Mouse (Mus musculus) hindbrain, embryonic 11.5 days (tissue): Measurements from ENCODE around the gene Morn1. TPM values are rescaled to one million over a fixed set of nuclear protein-coding genes. Genes with fewer than 3 reads are reported as not detected.

Experiments used
- ATAC-seq: fragments of 200-750 bp; cut with Nextera tagmentation; 2 replicates; pipeline ENCODE4 v1.8.0; 2017; ENCODE audit warnings: mild to moderate bottlenecking, moderate TSS enrichment, moderate library complexity; ENCODE audit not compliant: low FRiP score
- DNase-seq: peaks from one replicate; pipeline ENCODE4 v3.0.0-alpha.2; 2015; ENCODE audit warnings: low spot score
- H3K27ac ChIP-seq: fragments of 300-500 bp; sonication (generic); 2 replicates; pipeline ENCODE4 v1.5.1; 2014; ENCODE audit warnings: mild to moderate bottlenecking, low read depth, low read length
- H3K27me3 ChIP-seq: fragments of 300-500 bp; sonication (generic); 2 replicates; pipeline ENCODE4 v1.6.1; 2014; ENCODE audit warnings: mild to moderate bottlenecking, low read length, moderate library complexity, mixed read lengths; ENCODE audit not compliant: control insufficient read depth, insufficient read depth
- H3K36me3 ChIP-seq: fragments of 300-500 bp; sonication (generic); 2 replicates; pipeline ENCODE4 v1.6.1; 2014; ENCODE audit warnings: mild to moderate bottlenecking, low read length, moderate library complexity, mixed read lengths; ENCODE audit not compliant: control insufficient read depth, insufficient read depth
- H3K4me1 ChIP-seq: fragments of 300-500 bp; sonication (generic); replicated peaks from 2 replicates; pipeline ENCODE4 v1.6.1; 2014; ENCODE audit warnings: low read length, mixed read lengths; ENCODE audit not compliant: control insufficient read depth, insufficient read depth
- H3K4me2 ChIP-seq: fragments of 300-500 bp; sonication (generic); replicated peaks from 2 replicates; pipeline ENCODE4 v1.6.1; 2014; ENCODE audit warnings: mild to moderate bottlenecking, low read depth, low read length
- H3K4me3 ChIP-seq: fragments of 300-500 bp; sonication (generic); 2 replicates; pipeline ENCODE4 v1.5.1; 2014; ENCODE audit warnings: low read depth, low read length
- H3K9ac ChIP-seq: fragments of 300-500 bp; sonication (generic); 2 replicates; pipeline ENCODE4 v1.6.1; 2014; ENCODE audit warnings: low read depth, low read length
- H3K9me3 ChIP-seq: fragments of 300-500 bp; sonication (generic); 2 replicates; pipeline ENCODE4 v1.6.1; 2016; ENCODE audit warnings: low read length; ENCODE audit not compliant: control insufficient read depth
- WGBS: fragments of 180-500 bp; shearing (Covaris S2); extraction: QIAGEN DNeasy Blood & Tissue Kit; methylation state at CpG from one replicate; pipeline ENCODE4 v1.1.7; 2014; 5-methylcytosine and 5-hydroxymethylcytosine counted together
- polyA plus RNA-seq: library from polyadenylated mRNA; unstranded; fragments of >200 nt; fragmentation: Nextera tagmentation; extraction: Ambion mirVana; gene quantifications from 2 replicates; pipeline ENCODE4 v1.2.1, GENCODE M21; 2014

Gene Morn1
- polyA plus RNA-seq, 1 experiment from 2014 or later = 3.3 TPM

DNA sequence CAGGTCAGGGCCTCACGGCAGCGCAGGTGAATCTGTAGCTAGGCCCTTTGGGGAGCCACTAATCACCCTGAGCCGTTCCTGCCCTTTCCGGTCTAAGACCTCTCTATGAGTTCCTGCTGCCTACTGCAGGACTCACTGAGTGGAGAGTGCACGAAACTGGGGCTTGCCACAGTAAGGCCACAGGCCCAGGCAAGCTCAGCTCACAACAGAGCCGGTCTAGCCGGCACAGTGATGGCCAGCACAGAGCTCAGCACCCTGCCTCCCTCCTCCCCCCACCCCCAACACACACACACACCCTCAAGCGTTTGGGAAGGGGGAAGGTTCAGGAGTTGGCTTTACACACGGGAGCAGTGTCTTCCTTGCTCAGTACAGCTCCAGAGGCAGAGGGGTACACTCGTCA, 28.1 kb upstream of the Morn1 start:
- WGBS = 44% methylated on average over 10 of the region's 10 CpGs
- Histone ChIP-seq H3K4me1 (0 out of 2 replicates have a peak, but pooled peaks cover 3% of the 10 kb centered on the region), H3K36me3 (no peaks in the 10 kb centered on the region), H3K9me3 (no peaks in the 10 kb centered on the region), H3K4me2 (no peak overlapping the region), H3K27me3 (no peaks in the 10 kb centered on the region), H3K4me3 (no peak overlapping the region), H3K9ac (no peak overlapping the region), H3K27ac (no peak overlapping the region)
- DNase-seq = no peak
- no peak for ATAC-seq

DNA sequence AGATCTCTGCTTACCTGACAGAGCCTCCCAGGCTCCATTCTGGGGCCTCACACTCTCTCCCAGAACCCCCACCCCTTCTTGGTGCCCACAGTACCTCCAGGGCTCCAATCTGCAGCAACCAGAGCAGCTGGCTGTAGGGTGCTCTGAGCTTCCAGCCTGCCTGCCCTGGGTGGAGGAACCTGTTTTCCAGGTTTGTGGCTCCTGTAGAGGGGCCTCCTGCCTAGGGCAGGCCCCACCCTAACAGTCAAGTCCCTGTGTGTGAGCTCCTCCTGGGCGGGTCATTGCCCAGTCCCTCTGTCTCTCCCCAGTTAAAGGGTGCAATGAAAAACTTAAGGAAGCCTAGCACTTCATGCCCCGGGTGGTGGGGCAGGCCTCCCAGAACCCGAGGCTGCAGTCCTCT, 22.5 kb upstream of the Morn1 start:
- H3K4me2 ChIP-seq = no peak overlapping the region
- H3K27me3 ChIP-seq = no peaks in the 10 kb centered on the region
- H3K9ac ChIP-seq = peak overlapping the region; percentile 32; the same call in 1 of the 2 replicates
- no peak overlapping the region for H3K4me3 ChIP-seq
- no peak overlapping the region for H3K27ac ChIP-seq
- DNase-seq = no peak
- 36% methylated on average over 3 of the region's 3 CpGs for WGBS
- H3K4me1 ChIP-seq = no peaks in the 10 kb centered on the region; the same call in 1 of the 2 replicates
- ATAC-seq = no peak
- H3K36me3 ChIP-seq = no peaks in the 10 kb centered on the region; the same call in 1 of the 2 replicates
- H3K9me3 ChIP-seq = no peaks in the 10 kb centered on the region

DNA sequence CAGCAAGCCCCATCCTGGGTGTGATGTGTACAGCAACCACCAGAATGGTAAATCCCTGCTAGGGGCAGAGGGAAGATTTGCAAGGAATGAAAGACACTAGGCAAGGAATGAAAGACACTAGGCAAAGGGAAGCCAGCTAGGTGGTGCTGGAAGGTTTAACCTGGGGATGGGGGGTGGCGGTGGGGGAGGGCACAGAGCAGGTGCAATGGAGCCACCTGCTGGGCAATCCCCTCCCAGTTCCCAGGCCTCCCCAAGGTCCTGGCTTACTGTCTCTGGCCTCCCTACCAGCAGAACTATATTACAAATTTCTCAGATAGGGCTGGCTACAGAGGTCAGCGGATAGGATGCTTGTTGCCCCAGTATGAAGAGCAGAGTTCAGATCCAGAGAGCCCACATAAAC, 21.9 kb upstream of the Morn1 start:
- Histone ChIP-seq H3K9me3 (no peaks in the 10 kb centered on the region), H3K27ac (no peak overlapping the region), H3K27me3 (no peaks in the 10 kb centered on the region), H3K4me2 (no peak overlapping the region), H3K4me3 (no peak overlapping the region), H3K4me1 (no peaks in the 10 kb centered on the region; the same call in 1 of the 2 replicates), H3K36me3 (no peaks in the 10 kb centered on the region; the same call in 1 of the 2 replicates), H3K9ac (no peak overlapping the region)
- DNase-seq = no peak
- 70% methylated on average over 2 of the region's 2 CpGs for WGBS
- ATAC-seq = no peak

DNA sequence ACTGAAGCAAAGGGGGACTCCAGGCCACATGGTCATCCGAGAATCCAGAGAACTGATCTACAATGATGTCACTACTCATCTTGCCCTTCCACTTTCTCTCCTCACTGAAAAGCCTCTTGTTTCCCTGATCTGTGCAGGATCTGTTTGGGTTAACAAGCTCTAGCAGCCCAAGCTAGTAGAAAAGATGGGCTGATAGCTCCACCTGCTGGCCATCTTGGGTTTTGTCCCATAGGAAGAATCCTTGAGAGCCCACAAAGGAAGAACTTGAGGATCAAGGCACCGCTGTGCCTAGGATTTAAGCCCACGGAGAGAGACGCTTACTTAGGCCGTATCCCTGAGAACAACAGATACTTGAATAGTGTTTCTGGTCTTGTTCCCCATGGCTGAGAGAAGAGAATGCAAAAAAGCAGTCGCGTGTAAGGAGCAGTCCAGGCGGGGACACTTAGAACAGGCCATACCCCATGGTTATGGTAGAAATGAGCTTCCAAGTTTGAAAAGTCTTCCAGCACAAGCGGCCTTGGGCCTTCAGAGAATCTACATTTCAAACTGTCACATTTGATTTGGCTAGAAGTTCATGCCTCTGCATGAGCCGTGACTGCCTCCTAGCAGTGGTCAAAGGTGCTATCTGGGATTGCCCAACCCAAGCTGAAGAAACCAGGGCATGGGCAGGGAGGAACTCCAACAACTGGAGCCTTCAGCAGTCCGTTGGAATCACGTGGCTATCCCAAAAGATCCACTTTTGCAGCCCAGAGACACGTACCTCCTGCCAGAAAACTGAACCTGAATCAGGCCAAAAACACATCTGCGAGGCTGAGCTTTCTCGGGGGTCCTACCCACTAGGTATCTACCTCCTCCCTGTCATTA, 20.2 kb upstream of the Morn1 start:
- WGBS = 3% methylated on average over 15 of the region's 15 CpGs
- Histone ChIP-seq H3K9me3 (no peaks in the 10 kb centered on the region), H3K9ac (no peak overlapping the region), H3K27ac (peak overlapping the region; percentile 25; the same call in 1 of the 2 replicates), H3K36me3 (peaks cover 10% of the 10 kb centered on the region), H3K4me2 (peak overlapping the region; percentile 61), H3K27me3 (no peaks in the 10 kb centered on the region), H3K4me1 (no peaks in the 10 kb centered on the region; the same call in 1 of the 2 replicates), H3K4me3 (peak overlapping the region; percentile 59)
- ATAC-seq = peak; percentile 73
- DNase-seq = peak; percentile 97

DNA sequence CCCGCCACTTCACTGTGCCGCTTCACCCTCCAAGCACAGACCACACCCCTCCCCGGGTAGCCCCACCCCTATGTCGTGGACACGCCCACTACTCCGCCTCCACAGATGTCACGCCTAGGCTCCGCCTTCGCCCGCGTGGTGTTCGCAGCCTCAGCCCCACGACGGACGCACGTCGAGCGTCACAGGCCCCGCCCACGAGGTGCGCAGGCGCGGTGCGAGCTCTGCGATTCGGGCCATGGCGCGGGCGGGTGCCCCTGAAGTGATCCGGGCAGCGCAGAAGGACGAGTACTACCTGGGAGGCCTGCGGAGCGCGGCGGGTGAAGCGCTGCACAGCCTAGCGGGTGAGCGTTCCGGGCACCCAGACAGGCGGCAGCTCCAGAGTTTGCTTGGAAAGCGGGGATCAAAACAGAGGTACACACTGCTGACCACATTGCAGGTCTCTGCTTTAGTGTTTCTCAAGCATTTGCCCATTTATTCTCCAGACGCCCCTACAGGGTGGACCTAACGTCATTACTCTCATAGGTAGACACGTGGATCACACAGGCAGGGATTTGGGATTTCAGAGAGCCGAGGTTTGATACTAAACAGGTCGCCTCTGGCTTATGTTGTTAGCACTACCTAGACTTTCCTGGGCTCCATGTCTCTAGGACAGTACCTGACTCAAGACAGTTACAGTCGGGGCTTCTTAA, 19.4 kb upstream of the Morn1 start, which contains the start of gene Pex10:
Gene Pex10, plus strand, starts transcription at position 183 of the 689 bp plus-strand sequence.
- Histone ChIP-seq H3K27me3 (no peaks in the 10 kb centered on the region), H3K27ac (peak within 1 kb of the TSS; percentile 25; the same call in 1 of the 2 replicates), H3K4me1 (no peaks in the 10 kb centered on the region; the same call in 1 of the 2 replicates), H3K9ac (peak within 1 kb of the TSS; percentile 80), H3K36me3 (peaks cover 10% of the 10 kb centered on the region), H3K4me2 (peak within 1 kb of the TSS; percentile 61), H3K4me3 (peak within 1 kb of the TSS; percentile 59), H3K9me3 (no peaks in the 10 kb centered on the region)
- DNase-seq (peak; percentile 99), ATAC-seq (peak; percentile 91)
- WGBS = under 1% methylated on average over 48 of the region's 48 CpGs

DNA sequence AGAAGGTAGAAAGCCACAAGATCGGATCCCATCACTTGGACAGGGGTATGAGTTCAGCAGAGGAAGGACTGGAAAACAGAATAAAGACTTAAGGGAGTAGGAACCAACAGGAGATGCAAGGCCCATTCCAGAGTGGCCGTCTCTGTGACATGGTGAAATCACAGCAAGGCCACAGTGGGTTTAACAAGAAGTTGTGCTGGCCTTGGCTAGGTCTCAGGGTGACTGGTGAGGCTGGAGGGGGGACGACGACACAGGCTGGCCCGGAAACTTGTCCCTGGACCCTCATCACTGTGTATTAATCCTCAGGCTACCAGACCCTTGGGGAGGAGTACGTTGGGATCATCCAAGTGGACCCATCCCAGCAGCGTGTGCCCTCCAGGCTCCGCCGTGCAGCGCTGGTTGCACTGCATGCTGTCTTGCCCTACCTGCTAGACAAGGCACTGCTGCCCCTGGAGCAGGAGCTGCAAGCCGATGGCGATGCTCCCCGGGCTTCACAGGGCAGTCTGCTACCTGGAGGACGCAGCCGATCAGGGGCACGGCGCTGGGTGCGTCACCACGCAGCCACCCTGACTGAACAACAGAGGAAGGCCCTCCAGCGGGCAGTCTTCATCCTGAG, 17.9 kb upstream of the Morn1 start:
- Histone ChIP-seq H3K4me1 (no peaks in the 10 kb centered on the region; the same call in 1 of the 2 replicates), H3K27me3 (no peaks in the 10 kb centered on the region), H3K9me3 (no peaks in the 10 kb centered on the region), H3K4me3 (no peak overlapping the region), H3K36me3 (peaks cover 11% of the 10 kb centered on the region), H3K27ac (no peak overlapping the region), H3K4me2 (0 out of 2 replicates have a peak overlapping the region, but pooled peaks have one; percentile 21), H3K9ac (no peak overlapping the region)
- DNase-seq (no peak), ATAC-seq (no peak)
- WGBS = 91% methylated on average over 20 of the region's 20 CpGs

DNA sequence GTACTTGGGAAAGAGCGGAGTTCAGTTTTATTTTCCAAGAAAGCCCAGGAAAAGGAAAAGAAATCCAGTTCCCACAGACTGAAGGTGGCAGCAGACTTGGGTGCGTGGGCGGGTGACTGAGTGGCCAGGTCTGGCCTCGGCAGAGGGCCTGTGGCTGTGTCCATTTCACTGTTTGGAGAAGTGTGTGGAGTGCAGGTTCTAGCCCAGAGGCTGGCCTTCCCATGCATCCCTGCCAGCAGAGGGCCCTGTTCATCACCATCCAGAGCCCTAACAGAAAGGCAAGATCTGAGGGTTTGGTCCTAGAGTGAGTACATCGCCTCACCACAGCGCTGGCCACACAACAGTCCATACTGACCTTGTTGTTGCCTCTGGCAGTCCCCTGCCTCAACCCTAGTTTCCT, 17.2 kb upstream of the Morn1 start:
- Histone ChIP-seq H3K4me3 (no peak overlapping the region), H3K4me1 (no peaks in the 10 kb centered on the region; the same call in 1 of the 2 replicates), H3K9ac (no peak overlapping the region), H3K4me2 (no peak overlapping the region), H3K9me3 (no peaks in the 10 kb centered on the region), H3K27me3 (no peaks in the 10 kb centered on the region), H3K27ac (no peak overlapping the region), H3K36me3 (peaks cover 14% of the 10 kb centered on the region)
- WGBS = 90% methylated on average over 6 of the region's 6 CpGs
- ATAC-seq (no peak), DNase-seq (peak; percentile 35)

DNA sequence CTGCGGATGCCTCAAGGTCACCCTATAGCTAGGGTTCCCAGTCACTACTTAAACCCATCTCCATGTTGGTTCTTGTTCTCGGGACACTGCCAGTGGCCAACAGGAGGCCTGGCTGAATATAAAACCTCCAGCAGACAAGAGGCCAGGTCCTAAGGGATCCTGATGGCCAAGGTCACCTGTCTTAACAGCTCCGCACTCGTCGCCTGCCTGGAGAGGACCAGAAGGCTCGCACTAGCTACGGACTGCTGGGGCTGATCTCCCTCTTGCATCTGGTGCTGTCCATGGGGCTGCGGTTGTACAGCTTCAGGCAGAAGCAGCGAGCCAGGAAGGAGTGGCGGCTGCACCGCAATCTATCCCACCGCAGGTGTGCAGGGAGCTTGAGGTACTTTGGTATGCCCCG, 16.2 kb upstream of the Morn1 start:
- Histone ChIP-seq H3K9me3 (no peaks in the 10 kb centered on the region), H3K4me1 (no peaks in the 10 kb centered on the region; the same call in 1 of the 2 replicates), H3K4me3 (no peak overlapping the region), H3K9ac (no peak overlapping the region), H3K27me3 (no peaks in the 10 kb centered on the region), H3K27ac (no peak overlapping the region), H3K4me2 (no peak overlapping the region), H3K36me3 (peaks cover 16% of the 10 kb centered on the region)
- WGBS = 95% methylated on average over 13 of the region's 13 CpGs
- ATAC-seq (no peak), DNase-seq (no peak)
